Mouse (Mus musculus): ENCODE measurements around the gene Trappc6a.

DNA sequence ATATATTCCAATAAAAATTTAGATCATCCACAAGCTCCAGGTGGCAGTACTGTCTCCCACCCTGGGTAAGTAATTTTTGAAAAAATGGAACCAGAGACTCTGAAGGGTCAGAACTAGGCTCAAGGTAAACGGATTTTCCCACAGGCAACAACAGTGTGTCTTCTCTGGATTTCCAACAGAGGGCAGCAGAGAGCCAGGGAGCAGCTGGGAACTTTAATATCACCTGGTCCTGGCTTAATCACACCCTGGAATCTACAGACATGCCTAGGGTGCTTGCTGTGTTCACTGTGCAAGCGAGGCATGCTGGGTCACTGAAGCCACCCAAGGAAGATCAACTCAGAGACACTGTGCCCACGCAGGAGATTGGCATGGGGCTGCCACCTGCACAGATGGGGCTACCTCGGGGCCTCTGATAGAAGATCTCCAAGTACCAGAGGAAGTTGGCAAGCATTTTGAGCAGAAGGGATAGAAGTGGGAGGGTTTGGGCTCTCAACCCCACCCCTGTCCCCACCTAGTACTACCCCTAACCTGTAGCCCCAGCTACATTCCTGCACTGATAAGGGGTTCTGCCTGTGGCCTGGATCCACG is 4.6 kb upstream of the Trappc6a start:
- peak; percentile 84 for TF ChIP-seq CTCF (IDR thresholded peaks at IDR 0.05; ENCODE audit: borderline replicate concordance, extremely low read depth, insufficient read depth, insufficient read length)
- TF ChIP-seq POLR2A (IDR thresholded peaks at IDR 0.05; ENCODE audit: borderline replicate concordance, extremely low read depth, insufficient read depth, insufficient read length, poor library complexity, severe bottlenecking): no peak

Measured in brain, embryonic 14.5 days (tissue).